Comparison of ENCODE assay signal across 25 mouse cellular contexts in the genomic region with DNA sequence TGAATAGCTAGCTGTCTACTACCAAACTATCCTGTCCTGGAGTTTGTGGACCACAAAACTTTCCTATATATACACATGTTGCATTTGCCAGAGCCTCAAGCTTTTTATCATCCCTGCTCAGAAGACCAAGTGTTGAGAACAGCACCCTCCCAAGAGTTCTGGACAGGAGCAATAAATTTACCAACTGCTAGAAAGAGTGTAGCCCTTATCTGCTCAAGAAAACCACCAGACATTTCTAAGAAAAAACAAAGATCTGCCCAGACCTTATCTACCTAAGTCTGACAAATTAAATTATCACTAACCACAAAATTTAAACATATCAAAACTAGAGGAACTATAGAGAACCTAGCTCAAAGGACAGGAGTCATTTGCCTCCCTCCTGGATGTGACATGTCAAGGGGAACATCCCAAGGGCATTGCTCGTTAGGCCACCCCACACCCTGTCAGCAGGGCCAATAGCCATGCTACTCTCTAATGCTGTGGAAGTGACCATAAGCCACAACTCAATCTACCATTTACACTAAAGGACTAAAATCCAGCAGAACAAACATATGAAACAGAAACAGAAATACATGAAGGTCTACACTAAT.
DNase-seq lines count a peak whose midpoint lies in the region; ATAC-seq lines count a peak whose summit lies in the region.
"Had no signal": no experiment of that assay in that cellular context is flagged by ENCODE, and none has a peak within 500 bp of the region (broad histone marks: within the 10 kb centered on the region; RNA-seq: fewer than 3 reads in every experiment).

No protein-coding gene starts in this region.

- H3K9ac ChIP-seq in liver, embryonic 15.5 days = no peak overlapping the region
- H3K9ac ChIP-seq in forebrain, embryonic 12.5 days = no peak overlapping the region
- H3K9ac ChIP-seq: embryonic facial prominence, embryonic 12.5 days; forebrain, embryonic 15.5 days; heart, embryonic 12.5 days; limb, embryonic 15.5 days; midbrain, embryonic 12.5 days had no signal

- peak; percentile 70 for DNase-seq in c-Kit-positive CD71-positive TER-119-negative erythroid progenitor cells, embryonic 14.5 days (ENCODE audit: low read depth)
- DNase-seq in cerebellum, adult 11-12 months = no peak
- DNase-seq in left cerebral cortex, adult 18-20 months (ENCODE audit: low spot score in 2 of 2) = no peak
- DNase-seq: adrenal gland, postnatal 14 days; cerebellum, adult 11 months; cerebellum, postnatal 10 days; heart, postnatal 10 days; kidney, postnatal 36 days; left cerebral cortex, postnatal 4 days; right cerebral cortex, postnatal 25 days; spleen, adult 18-20 months had no signal

- no peaks in the 10 kb centered on the region for H3K36me3 ChIP-seq in liver, embryonic 15.5 days (replicated peaks)
- no peaks in the 10 kb centered on the region for H3K36me3 ChIP-seq in forebrain, embryonic 12.5 days (replicated peaks)
- H3K36me3 ChIP-seq: embryonic facial prominence, embryonic 12.5 days; forebrain, embryonic 15.5 days; heart, embryonic 12.5 days; limb, embryonic 15.5 days; midbrain, embryonic 12.5 days had no signal

- ATAC-seq in erythroid progenitor cell, adult 5-6 weeks (replicated peaks; ENCODE audit: low FRiP score, poor library complexity, severe bottlenecking) = 0 out of 2 replicates have a peak, but pooled peaks have one; percentile 62
- ATAC-seq in liver, embryonic 15.5 days (ENCODE audit: insufficient read depth) = peak; percentile 87
- ATAC-seq in cerebellum, adult (ENCODE audit: insufficient number of reproducible peaks, low FRiP score, low TSS enrichment) = no peak
- no peak for ATAC-seq in forebrain, embryonic 12.5 days (ENCODE audit: low FRiP score)
- ATAC-seq: forebrain, embryonic 15.5 days; hindbrain, postnatal 0 days; intestine, postnatal 0 days had no signal

- H3K9me3 ChIP-seq in liver, embryonic 15.5 days (replicated peaks) = no peaks in the 10 kb centered on the region
- no peaks in the 10 kb centered on the region for H3K9me3 ChIP-seq in forebrain, embryonic 12.5 days
- H3K9me3 ChIP-seq: embryonic facial prominence, embryonic 12.5 days; forebrain, embryonic 15.5 days; heart, embryonic 12.5 days; limb, embryonic 15.5 days; midbrain, embryonic 12.5 days had no signal

- WGBS in liver, embryonic 15.5 days (ENCODE audit: insufficient replicate concordance) = 26% methylated on average over 1 of the region's 1 CpGs
- WGBS in forebrain, embryonic 12.5 days = 82% methylated on average over 1 of the region's 1 CpGs

- H3K4me1 ChIP-seq in liver, embryonic 15.5 days (replicated peaks) = peaks cover 52% of the 10 kb centered on the region
- peaks cover 12% of the 10 kb centered on the region for H3K4me1 ChIP-seq in forebrain, embryonic 12.5 days
- H3K4me1 ChIP-seq: embryonic facial prominence, embryonic 12.5 days; limb, embryonic 15.5 days had no signal

- no peaks in the 10 kb centered on the region for H3K27me3 ChIP-seq in liver, embryonic 15.5 days
- H3K27me3 ChIP-seq in forebrain, embryonic 12.5 days = no peaks in the 10 kb centered on the region
- H3K27me3 ChIP-seq: embryonic facial prominence, embryonic 12.5 days; forebrain, embryonic 15.5 days; heart, embryonic 12.5 days; limb, embryonic 15.5 days; midbrain, embryonic 12.5 days had no signal

- H3K4me2 ChIP-seq in liver, embryonic 15.5 days = peak overlapping the region; percentile 32
- no peak overlapping the region for H3K4me2 ChIP-seq in forebrain, embryonic 12.5 days
- H3K4me2 ChIP-seq: embryonic facial prominence, embryonic 12.5 days; forebrain, embryonic 15.5 days; heart, embryonic 12.5 days; limb, embryonic 15.5 days; midbrain, embryonic 12.5 days had no signal

- H3K4me3 ChIP-seq in liver, embryonic 15.5 days (replicated peaks) = no peak overlapping the region
- no peak overlapping the region for H3K4me3 ChIP-seq in forebrain, embryonic 12.5 days (replicated peaks)
- H3K4me3 ChIP-seq: embryonic facial prominence, embryonic 12.5 days; erythroblast, embryonic 14.5 days; forebrain, embryonic 15.5 days; heart, embryonic 12.5 days; left cerebral cortex, adult 2 months; limb, embryonic 15.5 days; midbrain, embryonic 12.5 days had no signal

- H3K27ac ChIP-seq in liver, embryonic 15.5 days (replicated peaks) = peak overlapping the region; percentile 77
- no peak overlapping the region for H3K27ac ChIP-seq in forebrain, embryonic 12.5 days
- H3K27ac ChIP-seq: embryonic facial prominence, embryonic 12.5 days; forebrain, embryonic 15.5 days; hindbrain, postnatal 0 days; left cerebral cortex, adult 2 months; limb, embryonic 15.5 days; macrophage; midbrain, embryonic 12.5 days had no signal

Comparison
In these comparisons a context has a peak if more than half of its experiments do, and no peak if none do; other contexts are left out.
1. ATAC-seq: peak in erythroid progenitor cell, adult 5-6 weeks (single experiment) and liver, embryonic 15.5 days (single experiment); none in cerebellum, adult (single experiment) and forebrain, embryonic 12.5 days (single experiment).